Mouse (Mus musculus): ENCODE measurements around the gene Sult6b1.
A peak's percentile ranks its signal among the peaks of the same experiment; 100 is the strongest.

Sult6b1 gene

GRCm38 (mm10) chr17:78906892-78907291 lies at the start of gene Sult6b1:
Gene Sult6b1, minus strand, starts transcription at chr17:78906992.
- no peak for DNase-seq

GRCm38 (mm10) chr17:78953240-78953639 lies 46.4 kb upstream of the Sult6b1 start:
- DNase-seq = no peak

GRCm38 (mm10) chr17:78952070-78952469 lies 45.3 kb upstream of the Sult6b1 start:
- no peak for DNase-seq

GRCm38 (mm10) chr17:78951225-78951624 lies 44.4 kb upstream of the Sult6b1 start:
- no peak for DNase-seq

DNA sequence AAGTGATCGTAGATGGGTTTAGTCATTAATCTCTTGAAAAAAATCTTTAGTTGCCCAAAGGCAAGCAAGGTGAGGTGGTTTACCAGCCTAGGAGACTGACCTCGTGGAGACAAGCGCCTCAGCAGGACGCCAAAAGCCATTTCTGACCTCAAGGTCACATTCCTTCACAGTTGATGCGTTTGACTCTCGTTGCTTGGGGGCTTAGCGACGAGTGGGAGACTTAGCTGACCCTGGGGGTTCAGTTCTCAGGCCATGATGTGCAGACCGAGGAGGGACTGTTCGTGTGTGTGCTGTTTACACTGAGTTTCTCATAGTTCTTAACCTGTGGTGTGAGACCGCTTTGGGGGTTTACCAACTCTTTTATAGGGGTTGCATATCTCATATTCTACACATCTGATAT lies 35.8 kb upstream of the Sult6b1 start:
- DNase-seq = no peak

- no peak for DNase-seq
Observed at GRCm38 (mm10) chr17:78938927-78939326, 32.1 kb upstream of the Sult6b1 start.

GRCm38 (mm10) chr17:78937229-78937853 lies 30.5 kb upstream of the Sult6b1 start:
- no peak for DNase-seq

DNA sequence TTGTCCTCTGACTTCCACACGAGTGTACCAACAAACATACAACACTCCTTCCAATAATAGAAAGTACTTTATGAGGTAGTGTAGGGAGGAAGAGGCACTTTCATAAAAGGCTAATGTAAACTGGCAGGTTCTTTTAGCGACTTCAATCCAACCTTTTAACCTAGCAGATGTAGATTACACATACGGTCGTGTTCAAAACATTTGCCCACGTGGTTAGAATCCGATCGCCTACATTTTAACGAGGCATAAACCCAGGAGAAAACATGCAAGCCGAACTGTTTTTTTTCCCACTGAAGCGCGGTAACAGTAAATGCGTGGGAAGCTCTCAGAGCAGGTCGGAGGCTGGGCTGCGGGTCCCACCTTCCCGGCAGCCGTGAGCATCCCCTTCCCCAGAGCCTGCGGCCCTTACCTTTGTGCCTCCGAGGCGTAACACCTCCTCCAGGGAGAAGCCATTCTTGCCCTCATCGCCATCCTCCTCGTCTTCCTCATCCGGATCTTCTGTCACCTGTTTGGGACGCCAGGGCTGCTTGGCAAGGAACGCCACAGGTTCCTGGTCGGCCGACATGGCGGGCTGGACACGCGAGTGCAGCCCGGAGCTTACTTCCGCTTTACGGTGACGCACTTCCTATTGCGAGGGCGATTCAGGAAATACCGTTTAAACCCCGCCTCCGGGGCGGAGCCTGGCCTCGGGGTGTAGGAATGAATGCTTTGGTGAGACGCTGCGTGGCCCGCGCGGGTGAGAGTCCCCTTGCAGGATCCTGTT lies 29.9 kb upstream of the Sult6b1 start, which contains the start of the genes Cebpz and Ndufaf7:
TSS of gene Cebpz (minus strand) at position 601 of the 763 bp plus-strand sequence.
TSS of gene Ndufaf7 (plus strand) at position 671 of the 763 bp plus-strand sequence.
- DNase-seq = peak; percentile 99

- no peak for DNase-seq
Observed at GRCm38 (mm10) chr17:78935857-78936256, 29.1 kb upstream of the Sult6b1 start.

DNA sequence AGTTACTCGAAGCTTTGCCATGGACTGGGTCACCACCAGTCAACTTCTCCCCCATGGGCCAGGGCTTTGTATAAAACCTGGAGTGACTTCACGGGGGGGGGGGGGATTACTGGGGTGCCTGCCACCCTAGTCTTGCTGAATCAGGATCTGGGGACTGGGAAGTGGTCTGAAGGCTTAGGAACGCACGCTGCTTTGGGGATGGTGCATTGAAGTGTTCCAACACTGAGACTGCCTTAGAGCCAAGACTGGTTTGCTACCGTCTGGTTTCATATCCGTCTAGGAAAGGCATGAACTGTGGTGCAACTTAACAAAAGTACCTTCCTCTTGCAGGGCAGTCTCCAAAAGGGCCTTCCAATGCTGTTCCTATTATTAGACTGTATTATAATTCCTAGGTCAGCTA lies 10.9 kb upstream of the Sult6b1 start:
- no peak for DNase-seq

DNA sequence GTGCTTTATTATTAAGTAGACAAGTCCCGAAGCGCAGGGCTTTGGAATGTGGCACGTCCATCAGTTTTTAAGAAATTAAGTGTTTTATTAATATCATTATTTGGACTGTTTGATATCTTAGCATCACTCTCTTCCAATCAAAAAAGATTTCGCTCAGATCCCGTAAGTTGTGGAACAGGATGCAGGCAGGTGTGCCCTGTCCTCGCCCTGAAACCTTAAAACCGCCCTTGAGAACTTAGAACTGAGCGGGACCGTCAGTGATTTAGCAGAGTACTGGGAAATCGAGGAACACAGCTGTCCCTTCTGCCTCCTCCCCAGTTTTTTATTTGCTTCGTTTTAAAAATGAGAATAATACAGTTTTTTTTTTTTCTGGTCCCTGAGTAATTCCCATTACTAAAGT lies 10.1 kb upstream of the Sult6b1 start:
- no peak for DNase-seq

GRCm38 (mm10) chr17:78916369-78916813 lies 9.6 kb upstream of the Sult6b1 start, which contains the start of gene Cebpzos:
Gene Cebpzos, plus strand, starts transcription at chr17:78916500.
- peak; percentile 88 for DNase-seq

DNA sequence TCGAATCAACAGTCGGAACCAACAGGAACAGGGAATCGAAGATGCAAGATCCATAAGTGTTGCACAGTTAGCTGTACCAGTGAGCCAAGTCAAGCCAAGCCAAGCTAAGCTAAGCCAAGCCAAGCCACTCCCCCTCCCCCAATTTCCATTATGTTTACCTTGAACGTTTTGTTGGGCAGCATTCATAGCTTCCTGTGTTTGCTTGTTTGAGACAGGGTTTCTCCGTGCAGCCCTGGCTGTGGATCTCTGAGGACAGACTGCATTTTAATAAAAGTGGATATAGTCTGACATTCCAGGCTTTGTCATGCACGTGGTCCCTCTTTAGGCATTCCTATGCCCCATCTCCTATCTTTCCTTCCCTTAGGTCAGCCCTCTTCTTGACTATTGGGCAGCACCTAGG lies 9.0 kb upstream of the Sult6b1 start:
- no peak for DNase-seq

DNA sequence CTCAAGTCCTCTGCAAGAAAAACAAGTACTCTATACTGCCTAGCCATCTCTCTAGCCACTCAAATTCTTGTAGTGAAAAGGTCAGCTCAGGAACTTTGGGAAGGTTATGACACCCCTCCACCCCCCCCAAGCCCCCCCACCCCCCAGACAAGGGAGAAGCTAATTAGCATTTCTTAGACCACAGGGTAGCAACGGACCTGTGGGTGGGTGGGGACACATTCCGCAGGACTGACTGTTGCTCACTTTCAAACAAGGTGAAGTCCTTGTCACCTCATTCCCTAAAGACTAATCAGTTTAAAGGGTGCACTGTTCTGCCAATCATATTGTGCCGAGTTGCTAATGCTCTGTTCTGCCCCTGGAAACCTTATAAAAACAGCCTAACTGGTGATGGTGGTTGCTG lies 7.1 kb upstream of the Sult6b1 start:
- no peak for DNase-seq

GRCm38 (mm10) chr17:78912861-78913281 lies 6.1 kb upstream of the Sult6b1 start:
- DNase-seq = peak; percentile 38

DNA sequence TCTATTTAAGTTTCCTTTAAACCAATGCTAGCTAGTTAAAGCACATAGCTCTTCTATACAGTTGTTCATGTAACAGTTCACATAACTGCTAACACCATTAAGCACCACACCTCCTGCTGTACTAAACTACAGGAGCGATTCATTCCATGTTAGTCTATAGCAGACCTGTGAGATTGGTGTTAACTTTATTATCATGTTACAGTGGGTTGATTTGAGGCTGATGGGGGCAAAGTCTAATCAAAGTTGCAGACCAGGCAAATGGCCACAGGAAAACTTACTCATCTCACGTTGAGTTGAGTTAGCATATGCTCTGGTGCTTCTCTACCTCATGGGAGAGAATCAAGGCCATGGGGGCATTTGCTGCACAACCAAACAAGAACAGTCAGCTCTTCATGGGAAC lies 2.6 kb upstream of the Sult6b1 start:
- no peak for DNase-seq

DNA sequence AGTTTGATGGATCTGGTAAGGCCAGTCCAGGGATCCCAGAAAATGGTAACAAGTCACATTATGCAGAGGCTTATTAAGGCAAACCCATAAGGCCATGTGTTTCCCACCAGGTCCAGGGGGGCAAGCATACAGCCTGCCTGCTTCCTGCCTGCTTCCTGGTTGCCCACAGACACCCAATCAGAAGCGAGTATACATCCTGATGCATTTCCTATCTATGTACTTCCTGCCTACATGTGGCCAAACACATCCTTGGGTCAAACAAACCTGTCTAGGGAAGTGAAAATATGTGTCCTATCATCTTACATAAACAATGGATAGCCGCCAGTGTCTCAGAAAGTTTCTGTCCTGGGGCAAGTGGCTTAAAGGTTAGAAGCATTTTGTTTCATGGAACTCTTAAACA lies 3.6 kb downstream of the Sult6b1 start:
- no peak for DNase-seq

GRCm38 (mm10) chr17:78895394-78895793 lies 11.4 kb downstream of the Sult6b1 start:
- DNase-seq = peak; percentile 83

DNA sequence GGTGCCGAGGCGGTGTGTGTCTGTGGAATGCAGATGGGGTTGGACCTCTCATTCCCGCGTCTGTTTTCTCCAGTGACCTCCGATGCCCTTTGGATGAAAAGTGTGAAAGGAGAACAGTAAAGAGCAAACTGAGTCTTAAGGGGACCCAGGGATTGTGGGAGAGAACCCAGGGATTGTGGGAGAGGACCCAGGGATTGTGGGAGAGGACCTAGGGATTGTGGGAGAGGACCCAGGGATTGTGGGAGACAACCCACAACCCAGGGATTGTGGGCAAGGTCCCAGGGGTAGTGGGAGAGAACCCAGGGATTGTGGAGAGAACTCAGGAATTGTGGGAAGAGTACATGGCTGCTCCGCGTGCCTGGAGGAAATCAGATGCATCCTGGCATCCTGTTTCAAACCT lies 11.8 kb downstream of the Sult6b1 start:
- no peak for DNase-seq

DNA sequence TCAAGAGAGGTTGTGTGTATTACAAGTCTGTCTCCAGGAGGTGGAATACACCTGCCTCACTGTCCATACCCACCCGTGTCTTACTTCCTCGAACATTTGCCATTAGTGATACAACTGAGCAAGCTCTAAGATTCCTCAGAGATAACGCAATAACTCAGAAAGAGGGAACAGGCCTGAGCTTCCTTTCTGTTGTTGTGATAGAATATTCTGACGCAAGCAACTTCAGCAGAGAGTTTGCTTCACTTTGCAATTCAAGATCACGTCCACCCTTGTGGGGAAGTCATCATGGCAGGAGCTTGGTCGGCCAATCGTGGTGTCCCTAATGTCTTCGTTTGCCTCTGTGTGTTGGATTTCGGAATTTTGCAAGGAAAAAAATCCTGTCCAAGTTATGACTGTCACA lies 15.8 kb downstream of the Sult6b1 start:
- no peak for DNase-seq

DNA sequence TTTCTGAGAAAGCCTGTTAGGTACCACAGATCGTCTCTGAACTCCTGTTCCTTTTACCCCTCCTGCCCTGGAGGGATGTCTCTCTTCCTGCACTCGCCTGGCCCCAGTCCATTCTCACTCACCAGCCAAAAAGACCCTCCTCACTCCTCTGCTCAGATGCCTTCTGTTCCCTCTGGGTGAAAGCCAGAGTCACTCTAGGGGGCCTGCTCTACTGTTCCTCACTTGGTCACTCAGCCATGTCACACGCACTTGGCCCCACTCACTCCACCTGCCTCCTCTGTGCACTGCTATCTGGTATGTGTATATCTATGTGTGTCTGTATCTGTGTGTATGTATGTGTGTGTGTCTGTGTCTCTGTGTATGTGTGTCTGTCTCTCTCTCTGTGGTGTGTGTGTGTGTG lies 17.6 kb downstream of the Sult6b1 start:
- DNase-seq = no peak

GRCm38 (mm10) chr17:78888554-78888953 lies 18.2 kb downstream of the Sult6b1 start:
- DNase-seq = no peak

GRCm38 (mm10) chr17:78885286-78886065 lies 21.3 kb downstream of the Sult6b1 start:
- no peak for DNase-seq

Measured in lung, postnatal 10 days (tissue).